Mouse (Mus musculus) kidney, embryonic 14.5 days (tissue): ENCODE measurements around the gene Pdcd1lg2. TPM values are rescaled to one million over a fixed set of nuclear protein-coding genes. Genes with fewer than 3 reads are reported as not detected.

ENCODE experiments used
- ATAC-seq: fragments of 200-750 bp; cut with Nextera tagmentation; 2 replicates; pipeline ENCODE4 v1.8.0; 2017; ENCODE audit warnings: moderate number of reproducible peaks, mild to moderate bottlenecking, moderate TSS enrichment, moderate library complexity; ENCODE audit not compliant: low FRiP score, low TSS enrichment
- H3K27ac ChIP-seq: fragments of 300-500 bp; sonication (generic); 2 replicates; pipeline ENCODE4 v1.5.1; 2014; ENCODE audit warnings: low read depth, mild to moderate bottlenecking, low read length, moderate library complexity, mixed read lengths
- H3K27me3 ChIP-seq: fragments of 300-500 bp; sonication (generic); 2 replicates; pipeline ENCODE4 v1.6.1; 2014; ENCODE audit warnings: mild to moderate bottlenecking, low read length; ENCODE audit not compliant: control insufficient read depth, insufficient read depth
- H3K36me3 ChIP-seq: fragments of 300-500 bp; sonication (generic); 2 replicates; pipeline ENCODE4 v1.6.1; 2014; ENCODE audit warnings: low read length, mixed read lengths; ENCODE audit not compliant: control insufficient read depth, insufficient read depth
- H3K4me1 ChIP-seq: fragments of 300-500 bp; sonication (generic); 2 replicates; pipeline ENCODE4 v1.6.1; 2014; ENCODE audit warnings: low read length, mixed read lengths; ENCODE audit not compliant: control insufficient read depth, insufficient read depth
- H3K4me2 ChIP-seq: fragments of 300-500 bp; sonication (generic); replicated peaks from 2 replicates; pipeline ENCODE4 v1.6.1; 2014; ENCODE audit warnings: low read depth, mild to moderate bottlenecking, low read length
- H3K4me3 ChIP-seq: fragments of 300-500 bp; sonication (generic); 2 replicates; pipeline ENCODE4 v1.5.1; 2014; ENCODE audit warnings: mild to moderate bottlenecking, low read length
- H3K9ac ChIP-seq: fragments of 300-500 bp; sonication (generic); 2 replicates; pipeline ENCODE4 v1.6.1; 2014; ENCODE audit warnings: low read depth, mild to moderate bottlenecking, low read length, moderate library complexity
- H3K9me3 ChIP-seq: fragments of 300-500 bp; sonication (generic); 2 replicates; pipeline ENCODE4 v1.6.1; 2016; ENCODE audit warnings: low read length; ENCODE audit not compliant: control insufficient read depth
- WGBS: fragments of 180-500 bp; shearing (Covaris S2); extraction: QIAGEN DNeasy Blood & Tissue Kit; methylation state at CpG from one replicate; pipeline ENCODE4 v1.1.7; 2014; 5-methylcytosine and 5-hydroxymethylcytosine counted together
- polyA plus RNA-seq: library from polyadenylated mRNA; unstranded; fragments of >200 nt; fragmentation: Nextera tagmentation; extraction: Ambion mirVana; gene quantifications from 2 replicates; pipeline ENCODE4 v1.2.1, GENCODE M21; 2014

The Pdcd1lg2 gene
- polyA plus RNA-seq, 1 experiment from 2014 or later: not detected

DNA sequence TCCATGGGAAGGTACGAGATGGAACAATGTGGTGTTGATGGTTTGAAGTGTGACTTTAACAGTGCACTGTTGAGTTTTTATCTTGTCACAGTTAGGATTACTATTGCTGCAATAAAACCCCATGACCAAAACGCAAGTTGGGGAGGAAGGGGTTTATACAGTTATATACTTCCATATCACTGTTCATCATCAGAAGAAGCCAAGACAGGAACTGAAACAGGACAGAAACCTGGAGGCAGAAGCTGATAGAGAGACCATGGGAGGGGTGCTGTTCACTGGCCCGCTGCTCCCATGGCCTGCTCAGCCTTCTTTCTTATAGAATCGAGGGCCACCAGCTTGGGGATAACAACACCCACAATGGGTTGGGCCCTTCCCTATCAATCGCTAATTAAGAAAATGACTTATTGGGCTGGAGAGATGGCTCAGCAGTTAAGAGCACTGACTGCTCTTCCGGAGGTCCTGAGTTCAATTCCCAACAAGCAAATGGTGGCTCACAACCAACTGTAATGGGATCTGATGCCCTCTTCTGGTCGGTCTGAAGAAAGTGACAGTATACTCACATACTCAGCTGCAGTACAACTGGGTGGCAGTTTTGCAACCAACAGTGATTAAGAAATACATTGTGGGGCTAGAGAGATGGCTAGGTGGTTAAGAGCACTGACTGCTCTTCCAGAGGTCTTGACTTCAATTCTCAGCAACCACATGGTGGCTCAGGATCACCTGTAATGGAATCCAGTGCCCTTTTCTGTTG, 53.1 kb downstream of the Pdcd1lg2 start:
- Histone ChIP-seq H3K36me3 (no peaks in the 10 kb centered on the region), H3K4me3 (no peak overlapping the region), H3K4me2 (no peak overlapping the region), H3K9me3 (no peaks in the 10 kb centered on the region), H3K4me1 (no peaks in the 10 kb centered on the region), H3K27ac (no peak overlapping the region), H3K9ac (no peak overlapping the region), H3K27me3 (no peaks in the 10 kb centered on the region)
- 87% methylated on average over 7 of the region's 7 CpGs for WGBS
- no peak for ATAC-seq

- ATAC-seq: no peak
Measured at GRCm38 (mm10) chr19:29466819-29467218, 56.1 kb downstream of the Pdcd1lg2 start.

GRCm38 (mm10) chr19:29468941-29469685, 58.4 kb downstream of the Pdcd1lg2 start:
- WGBS: 70% methylated on average over 10 of the region's 10 CpGs
- Histone ChIP-seq H3K4me1 (no peaks in the 10 kb centered on the region), H3K36me3 (no peaks in the 10 kb centered on the region), H3K4me2 (no peak overlapping the region), H3K9me3 (no peaks in the 10 kb centered on the region), H3K4me3 (no peak overlapping the region), H3K27me3 (no peaks in the 10 kb centered on the region), H3K9ac (no peak overlapping the region), H3K27ac (no peak overlapping the region)
- ATAC-seq: no peak

More at GRCm38 (mm10) chr19:29466819-29467218, 56.1 kb downstream of the Pdcd1lg2 start:
- Histone ChIP-seq H3K4me3 (no peak overlapping the region), H3K27ac (no peak overlapping the region), H3K9me3 (no peaks in the 10 kb centered on the region), H3K36me3 (no peaks in the 10 kb centered on the region), H3K9ac (no peak overlapping the region), H3K27me3 (no peaks in the 10 kb centered on the region), H3K4me1 (no peaks in the 10 kb centered on the region), H3K4me2 (no peak overlapping the region)
- 92% methylated on average over 9 of the region's 9 CpGs for WGBS

GRCm38 (mm10) chr19:29469686-29470254, 59.1 kb downstream of the Pdcd1lg2 start:
- ATAC-seq: no peak
- H3K4me2 ChIP-seq: no peak overlapping the region
- H3K36me3 ChIP-seq: no peaks in the 10 kb centered on the region
- no peaks in the 10 kb centered on the region for H3K4me1 ChIP-seq
- H3K9ac ChIP-seq: no peak overlapping the region
- no peak overlapping the region for H3K27ac ChIP-seq
- H3K27me3 ChIP-seq: no peaks in the 10 kb centered on the region
- H3K9me3 ChIP-seq: no peaks in the 10 kb centered on the region
- 88% methylated on average over 2 of the region's 2 CpGs for WGBS
- H3K4me3 ChIP-seq: no peak overlapping the region

DNA sequence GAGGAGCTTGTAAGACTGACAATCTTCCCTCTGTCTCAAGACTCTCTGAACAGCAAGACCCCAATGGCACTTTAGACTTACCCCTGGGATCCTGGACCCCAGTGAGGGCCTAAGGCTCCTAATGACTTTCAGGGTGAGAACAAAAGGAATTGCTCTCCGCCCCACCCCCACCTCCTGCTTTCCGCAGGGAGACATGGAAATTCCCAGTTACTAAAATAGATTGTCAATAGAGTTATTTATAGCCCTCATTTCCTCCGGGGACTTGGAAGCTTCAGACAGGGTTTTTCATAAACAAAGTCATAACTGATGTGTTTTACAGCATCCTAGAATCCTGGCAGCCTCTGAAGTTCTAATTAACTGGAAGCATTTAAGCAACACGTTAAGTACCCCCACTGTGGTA, 59.9 kb downstream of the Pdcd1lg2 start:
- H3K27ac ChIP-seq: no peak overlapping the region
- no peak for ATAC-seq
- H3K36me3 ChIP-seq: no peaks in the 10 kb centered on the region
- no peak overlapping the region for H3K9ac ChIP-seq
- 24% methylated on average over 4 of the region's 4 CpGs for WGBS
- H3K27me3 ChIP-seq: no peaks in the 10 kb centered on the region
- no peaks in the 10 kb centered on the region for H3K4me1 ChIP-seq
- no peaks in the 10 kb centered on the region for H3K9me3 ChIP-seq
- H3K4me2 ChIP-seq: no peak overlapping the region
- no peak overlapping the region for H3K4me3 ChIP-seq

GRCm38 (mm10) chr19:29472424-29472823, 61.7 kb downstream of the Pdcd1lg2 start:
- H3K4me1 ChIP-seq: no peaks in the 10 kb centered on the region
- no peak overlapping the region for H3K4me3 ChIP-seq
- H3K27me3 ChIP-seq: no peaks in the 10 kb centered on the region
- H3K27ac ChIP-seq: no peak overlapping the region
- no peak for ATAC-seq
- H3K4me2 ChIP-seq: no peak overlapping the region
- H3K9ac ChIP-seq: no peak overlapping the region
- H3K9me3 ChIP-seq: no peaks in the 10 kb centered on the region
- WGBS: 84% methylated on average over 8 of the region's 8 CpGs
- no peaks in the 10 kb centered on the region for H3K36me3 ChIP-seq

- no peak overlapping the region for H3K4me3 ChIP-seq
- no peaks in the 10 kb centered on the region for H3K4me1 ChIP-seq
- H3K27me3 ChIP-seq: no peaks in the 10 kb centered on the region
- H3K9ac ChIP-seq: no peak overlapping the region
- no peaks in the 10 kb centered on the region for H3K36me3 ChIP-seq
- no peak for ATAC-seq
- no peaks in the 10 kb centered on the region for H3K9me3 ChIP-seq
- no peak overlapping the region for H3K4me2 ChIP-seq
- H3K27ac ChIP-seq: no peak overlapping the region
- WGBS: 91% methylated on average over 5 of the region's 5 CpGs
Measured at GRCm38 (mm10) chr19:29472946-29473345, 62.2 kb downstream of the Pdcd1lg2 start.

GRCm38 (mm10) chr19:29474803-29475202, 64.1 kb downstream of the Pdcd1lg2 start:
- Histone ChIP-seq H3K27me3 (no peaks in the 10 kb centered on the region), H3K9me3 (no peaks in the 10 kb centered on the region), H3K9ac (no peak overlapping the region), H3K4me3 (no peak overlapping the region), H3K36me3 (no peaks in the 10 kb centered on the region), H3K4me2 (no peak overlapping the region), H3K27ac (no peak overlapping the region), H3K4me1 (no peaks in the 10 kb centered on the region)
- ATAC-seq: no peak
- WGBS: 58% methylated on average over 2 of the region's 2 CpGs

GRCm38 (mm10) chr19:29475210-29475620, 64.5 kb downstream of the Pdcd1lg2 start:
- no peak overlapping the region for H3K4me2 ChIP-seq
- no peaks in the 10 kb centered on the region for H3K36me3 ChIP-seq
- no peak overlapping the region for H3K9ac ChIP-seq
- no peaks in the 10 kb centered on the region for H3K27me3 ChIP-seq
- H3K4me3 ChIP-seq: no peak overlapping the region
- H3K4me1 ChIP-seq: no peaks in the 10 kb centered on the region
- H3K27ac ChIP-seq: no peak overlapping the region
- no peaks in the 10 kb centered on the region for H3K9me3 ChIP-seq
- ATAC-seq: no peak
- 79% methylated on average over 4 of the region's 4 CpGs for WGBS
